Mouse (Mus musculus): ENCODE measurements at regions not wholly inside any gene's neighbourhood (a gene's known extent, or its start where the extent isn't known, plus 50 kb on each side); places are given as distances from the start of the nearest gene placed in this dataset.
A peak's percentile ranks its signal among the peaks of the same experiment; 100 is the strongest.

- no peak overlapping the region for H3K4me3 ChIP-seq (replicated peaks)
- 0 out of 2 replicates have a peak, but pooled peaks cover 4% of the 10 kb centered on the region for H3K4me1 ChIP-seq
- H3K9ac ChIP-seq: no peak overlapping the region
- WGBS: 54% methylated on average over 8 of the region's 8 CpGs
- peak overlapping the region; percentile 6; the same call in 1 of the 2 replicates for H3K27ac ChIP-seq
- no peaks in the 10 kb centered on the region for H3K27me3 ChIP-seq
- ATAC-seq (replicated peaks; ENCODE audit: low FRiP score): no peak; the same call in 1 of the 2 replicates
- no peak overlapping the region for H3K4me2 ChIP-seq
- H3K36me3 ChIP-seq: no peaks in the 10 kb centered on the region
- H3K9me3 ChIP-seq (replicated peaks): no peaks in the 10 kb centered on the region
Observed at GRCm38 (mm10) chr16:12516834-12517685, 533.1 kb downstream of the Shisa9 start.

GRCm38 (mm10) chr16:12518264-12518663 is 534.4 kb downstream of the Shisa9 start:
- Histone ChIP-seq H3K36me3 (no peaks in the 10 kb centered on the region), H3K4me2 (no peak overlapping the region), H3K9ac (no peak overlapping the region), H3K4me1 (0 out of 2 replicates have a peak, but pooled peaks cover 4% of the 10 kb centered on the region), H3K4me3 (replicated peaks) (no peak overlapping the region), H3K27ac (no peak overlapping the region), H3K27me3 (no peaks in the 10 kb centered on the region), H3K9me3 (replicated peaks) (no peaks in the 10 kb centered on the region)
- WGBS: 90% methylated on average over 7 of the region's 7 CpGs
- ATAC-seq (replicated peaks; ENCODE audit: low FRiP score): no peak

GRCm38 (mm10) chr16:12521711-12522476 is 538.0 kb downstream of the Shisa9 start:
- WGBS: 51% methylated on average over 3 of the region's 3 CpGs
- Histone ChIP-seq H3K36me3 (no peaks in the 10 kb centered on the region), H3K4me3 (replicated peaks) (no peak overlapping the region), H3K9ac (no peak overlapping the region), H3K27me3 (no peaks in the 10 kb centered on the region), H3K27ac (no peak overlapping the region), H3K9me3 (replicated peaks) (no peaks in the 10 kb centered on the region), H3K4me1 (0 out of 2 replicates have a peak, but pooled peaks cover 4% of the 10 kb centered on the region), H3K4me2 (no peak overlapping the region)
- 0 out of 2 replicates have a peak, but pooled peaks have one; percentile 25 for ATAC-seq (replicated peaks; ENCODE audit: low FRiP score)

GRCm38 (mm10) chr16:12548462-12548861 is 561.0 kb upstream of the Ercc4 start:
- no peak overlapping the region for H3K4me2 ChIP-seq
- no peaks in the 10 kb centered on the region for H3K36me3 ChIP-seq
- ATAC-seq (replicated peaks; ENCODE audit: low FRiP score): no peak
- no peaks in the 10 kb centered on the region for H3K4me1 ChIP-seq
- no peaks in the 10 kb centered on the region for H3K27me3 ChIP-seq
- H3K9me3 ChIP-seq (replicated peaks): no peaks in the 10 kb centered on the region
- H3K4me3 ChIP-seq (replicated peaks): no peak overlapping the region
- H3K27ac ChIP-seq: no peak overlapping the region
- H3K9ac ChIP-seq: no peak overlapping the region

GRCm38 (mm10) chr16:12588889-12589288 is 520.6 kb upstream of the Ercc4 start:
- Histone ChIP-seq H3K9ac (no peak overlapping the region), H3K27me3 (no peaks in the 10 kb centered on the region), H3K4me1 (no peaks in the 10 kb centered on the region), H3K36me3 (no peaks in the 10 kb centered on the region), H3K27ac (no peak overlapping the region), H3K4me3 (replicated peaks) (no peak overlapping the region), H3K9me3 (replicated peaks) (no peaks in the 10 kb centered on the region), H3K4me2 (no peak overlapping the region)
- ATAC-seq (replicated peaks; ENCODE audit: low FRiP score): no peak

- Histone ChIP-seq H3K27ac (no peak overlapping the region), H3K4me1 (no peaks in the 10 kb centered on the region), H3K27me3 (no peaks in the 10 kb centered on the region), H3K36me3 (no peaks in the 10 kb centered on the region), H3K4me3 (replicated peaks) (no peak overlapping the region), H3K9me3 (replicated peaks) (no peaks in the 10 kb centered on the region), H3K9ac (no peak overlapping the region), H3K4me2 (no peak overlapping the region)
- 52% methylated on average over 6 of the region's 6 CpGs for WGBS
- ATAC-seq (replicated peaks; ENCODE audit: low FRiP score): no peak
Observed at GRCm38 (mm10) chr16:12608259-12608658, 501.2 kb upstream of the Ercc4 start.

- Histone ChIP-seq H3K27me3 (no peaks in the 10 kb centered on the region), H3K36me3 (no peaks in the 10 kb centered on the region), H3K27ac (no peak overlapping the region), H3K4me2 (no peak overlapping the region), H3K4me1 (no peaks in the 10 kb centered on the region), H3K4me3 (replicated peaks) (no peak overlapping the region), H3K9me3 (replicated peaks) (no peaks in the 10 kb centered on the region), H3K9ac (no peak overlapping the region)
- ATAC-seq (replicated peaks; ENCODE audit: low FRiP score): no peak
- 69% methylated on average over 1 of the region's 1 CpGs for WGBS
Observed at GRCm38 (mm10) chr16:12611106-12611505, 498.4 kb upstream of the Ercc4 start.

GRCm38 (mm10) chr16:12617781-12618180 is 491.7 kb upstream of the Ercc4 start:
- Histone ChIP-seq H3K4me1 (no peaks in the 10 kb centered on the region), H3K4me3 (replicated peaks) (no peak overlapping the region), H3K27ac (no peak overlapping the region), H3K9me3 (replicated peaks) (no peaks in the 10 kb centered on the region), H3K9ac (no peak overlapping the region), H3K4me2 (no peak overlapping the region), H3K27me3 (no peaks in the 10 kb centered on the region), H3K36me3 (no peaks in the 10 kb centered on the region)
- ATAC-seq (replicated peaks; ENCODE audit: low FRiP score): no peak
- WGBS: 63% methylated on average over 3 of the region's 3 CpGs

- ATAC-seq (replicated peaks; ENCODE audit: low FRiP score): no peak
- Histone ChIP-seq H3K4me3 (replicated peaks) (no peak overlapping the region), H3K36me3 (no peaks in the 10 kb centered on the region), H3K4me2 (no peak overlapping the region), H3K4me1 (no peaks in the 10 kb centered on the region), H3K27ac (no peak overlapping the region), H3K27me3 (no peaks in the 10 kb centered on the region), H3K9ac (no peak overlapping the region), H3K9me3 (replicated peaks) (no peaks in the 10 kb centered on the region)
Observed at GRCm38 (mm10) chr16:12632533-12632932, 477.0 kb upstream of the Ercc4 start.

- 75% methylated on average over 1 of the region's 1 CpGs for WGBS
- Histone ChIP-seq H3K36me3 (no peaks in the 10 kb centered on the region), H3K9me3 (replicated peaks) (no peaks in the 10 kb centered on the region), H3K4me3 (replicated peaks) (no peak overlapping the region), H3K27me3 (no peaks in the 10 kb centered on the region), H3K4me2 (no peak overlapping the region), H3K27ac (no peak overlapping the region), H3K4me1 (no peaks in the 10 kb centered on the region), H3K9ac (no peak overlapping the region)
- ATAC-seq (replicated peaks; ENCODE audit: low FRiP score): no peak
Observed at GRCm38 (mm10) chr16:12638971-12639640, 470.4 kb upstream of the Ercc4 start.

- Histone ChIP-seq H3K4me3 (replicated peaks) (no peak overlapping the region), H3K9ac (no peak overlapping the region), H3K9me3 (replicated peaks) (no peaks in the 10 kb centered on the region), H3K27me3 (no peaks in the 10 kb centered on the region), H3K4me1 (no peaks in the 10 kb centered on the region), H3K27ac (no peak overlapping the region), H3K36me3 (no peaks in the 10 kb centered on the region), H3K4me2 (no peak overlapping the region)
- no peak for ATAC-seq (replicated peaks; ENCODE audit: low FRiP score)
Observed at GRCm38 (mm10) chr16:12643053-12643452, 466.4 kb upstream of the Ercc4 start.

- H3K4me1 ChIP-seq: no peaks in the 10 kb centered on the region
- H3K9me3 ChIP-seq (replicated peaks): no peaks in the 10 kb centered on the region
- H3K9ac ChIP-seq: no peak overlapping the region
- no peak overlapping the region for H3K4me2 ChIP-seq
- no peak for ATAC-seq (replicated peaks; ENCODE audit: low FRiP score)
- WGBS: 34% methylated on average over 2 of the region's 2 CpGs
- H3K4me3 ChIP-seq (replicated peaks): no peak overlapping the region
- no peaks in the 10 kb centered on the region for H3K27me3 ChIP-seq
- H3K27ac ChIP-seq: no peak overlapping the region
- H3K36me3 ChIP-seq: no peaks in the 10 kb centered on the region
Observed at GRCm38 (mm10) chr16:12644621-12645020, 464.9 kb upstream of the Ercc4 start.

All from kidney, embryonic 15.5 days (tissue).